Comparison of ENCODE assay signal across 8 mouse cellular contexts in genomic region chr3:86986490-86986889, GRCm38 (mm10). TPM values are rescaled to one million over a fixed set of nuclear protein-coding genes. Genes with fewer than 3 reads are reported as not detected.
DNase-seq lines count a peak whose midpoint lies in the region; ATAC-seq and TF ChIP-seq lines count a peak whose summit lies in the region.

No protein-coding gene starts in this region.

- 0 out of 2 replicates have a peak, but pooled peaks cover 2% of the 10 kb centered on the region for H3K4me1 ChIP-seq in kidney, embryonic 16.5 days (ENCODE audit: insufficient read depth, low read length)
- H3K4me1 ChIP-seq in embryonic facial prominence, embryonic 13.5 days = no peaks in the 10 kb centered on the region
- no peaks in the 10 kb centered on the region for H3K4me1 ChIP-seq in kidney, postnatal 0 days (replicated peaks; ENCODE audit: insufficient read depth, low read length)
- peaks cover 6% of the 10 kb centered on the region for H3K4me1 ChIP-seq in midbrain, embryonic 15.5 days

- H3K9ac ChIP-seq in kidney, embryonic 16.5 days (replicated peaks; ENCODE audit: low read length) = peak overlapping the region; percentile 70
- peak overlapping the region; percentile 73 for H3K9ac ChIP-seq in embryonic facial prominence, embryonic 13.5 days
- H3K9ac ChIP-seq in kidney, postnatal 0 days (ENCODE audit: low read depth, low read length) = peak overlapping the region; percentile 46; the same call in 1 of the 2 replicates
- H3K9ac ChIP-seq in midbrain, embryonic 15.5 days = peak overlapping the region; percentile 29; the same call in 1 of the 2 replicates

- no peaks in the 10 kb centered on the region for H3K9me3 ChIP-seq in kidney, embryonic 16.5 days (ENCODE audit: low read length)
- no peaks in the 10 kb centered on the region for H3K9me3 ChIP-seq in embryonic facial prominence, embryonic 13.5 days
- H3K9me3 ChIP-seq in kidney, postnatal 0 days (replicated peaks; ENCODE audit: low read length) = no peaks in the 10 kb centered on the region
- no peaks in the 10 kb centered on the region for H3K9me3 ChIP-seq in midbrain, embryonic 15.5 days

- ATAC-seq in kidney, embryonic 16.5 days (ENCODE audit: low FRiP score, low TSS enrichment) = peak; percentile 77; the same call in 1 of the 2 replicates
- ATAC-seq in embryonic facial prominence, embryonic 13.5 days (ENCODE audit: insufficient number of reproducible peaks, insufficient read depth, low FRiP score, low TSS enrichment, low read depth) = 0 out of 2 replicates have a peak, but pooled peaks have one; percentile 59
- ATAC-seq in kidney, postnatal 0 days (replicated peaks; ENCODE audit: low FRiP score, low read depth) = no peak
- peak; percentile 50; the same call in 1 of the 2 replicates for ATAC-seq in midbrain, embryonic 15.5 days (replicated peaks)
- ATAC-seq in erythroblast, adult 5-6 weeks (replicated peaks; ENCODE audit: low FRiP score, poor library complexity, severe bottlenecking) = no peak

- peak overlapping the region; percentile 67 for H3K4me2 ChIP-seq in kidney, embryonic 16.5 days (replicated peaks; ENCODE audit: low read depth, low read length)
- peak overlapping the region; percentile 62 for H3K4me2 ChIP-seq in embryonic facial prominence, embryonic 13.5 days
- H3K4me2 ChIP-seq in kidney, postnatal 0 days (ENCODE audit: low read length) = peak overlapping the region; percentile 60
- H3K4me2 ChIP-seq in midbrain, embryonic 15.5 days = peak overlapping the region; percentile 54

- H3K27ac ChIP-seq in kidney, embryonic 16.5 days (ENCODE audit: low read length) = 0 out of 2 replicates have a peak overlapping the region, but pooled peaks have one; percentile 14
- peak overlapping the region; percentile 72 for H3K27ac ChIP-seq in embryonic facial prominence, embryonic 13.5 days
- no peak overlapping the region for H3K27ac ChIP-seq in kidney, postnatal 0 days
- no peak overlapping the region for H3K27ac ChIP-seq in midbrain, embryonic 15.5 days

- peak overlapping the region; percentile 42 for H3K4me3 ChIP-seq in kidney, embryonic 16.5 days (ENCODE audit: low read length)
- peak overlapping the region; percentile 47 for H3K4me3 ChIP-seq in embryonic facial prominence, embryonic 13.5 days
- H3K4me3 ChIP-seq in kidney, postnatal 0 days (replicated peaks; ENCODE audit: low read depth, low read length) = peak overlapping the region; percentile 19; the same call in 1 of the 2 replicates
- peak overlapping the region; percentile 25 for H3K4me3 ChIP-seq in midbrain, embryonic 15.5 days

- no peak for TF ChIP-seq CTCF in kidney, postnatal 0 days (IDR thresholded peaks at IDR 0.05; ENCODE audit: low read depth)

- 20% methylated on average over 12 of the region's 12 CpGs for WGBS in kidney, embryonic 16.5 days
- 14% methylated on average over 12 of the region's 12 CpGs for WGBS in embryonic facial prominence, embryonic 13.5 days
- 15% methylated on average over 12 of the region's 12 CpGs for WGBS in kidney, postnatal 0 days
- 10% methylated on average over 12 of the region's 12 CpGs for WGBS in midbrain, embryonic 15.5 days

- H3K27me3 ChIP-seq in kidney, embryonic 16.5 days (ENCODE audit: insufficient read depth, low read length) = no peaks in the 10 kb centered on the region
- no peaks in the 10 kb centered on the region for H3K27me3 ChIP-seq in embryonic facial prominence, embryonic 13.5 days
- H3K27me3 ChIP-seq in kidney, postnatal 0 days (ENCODE audit: insufficient read depth, low read length) = no peaks in the 10 kb centered on the region
- no peaks in the 10 kb centered on the region for H3K27me3 ChIP-seq in midbrain, embryonic 15.5 days (replicated peaks)

- DNase-seq in kidney, adult 18-20 months = no peak
- DNase-seq in kidney, postnatal 0 days (ENCODE audit: low spot score) = peak; percentile 6
- no peak for DNase-seq in adrenal gland, postnatal 4 days (ENCODE audit: low spot score in 2 of 2)
- DNase-seq in right cerebral cortex, postnatal 25 days = no peak

- no peaks in the 10 kb centered on the region for H3K36me3 ChIP-seq in kidney, embryonic 16.5 days (ENCODE audit: insufficient read depth, low read length)
- no peaks in the 10 kb centered on the region for H3K36me3 ChIP-seq in embryonic facial prominence, embryonic 13.5 days
- no peaks in the 10 kb centered on the region for H3K36me3 ChIP-seq in kidney, postnatal 0 days (ENCODE audit: insufficient read depth, low read length)
- no peaks in the 10 kb centered on the region for H3K36me3 ChIP-seq in midbrain, embryonic 15.5 days (replicated peaks)

RNA-seq across cellular contexts. Expression of gene Cd1d1, which starts 12.8 kb away (rescaled TPM):
- polyA plus RNA-seq in kidney, embryonic 16.5 days (2015; fragmentation: Nextera tagmentation; extraction: Ambion mirVana) = 27.3 and 28.3 TPM in 2 replicates
- polyA plus RNA-seq in embryonic facial prominence, embryonic 13.5 days (2015; fragmentation: Nextera tagmentation; extraction: Ambion mirVana) = 77.4 and 81.4 TPM in 2 replicates
- 15.0 and 16.3 TPM in 2 replicates for polyA plus RNA-seq in kidney, postnatal 0 days (2015; fragmentation: Nextera tagmentation; extraction: Ambion mirVana)
- polyA plus RNA-seq in midbrain, embryonic 15.5 days (2015; fragmentation: Nextera tagmentation; extraction: Ambion mirVana) = 47.7 and 52.9 TPM in 2 replicates
- total RNA-seq in adrenal gland, postnatal 4 days (2021) = 10 to 100 TPM; 74.2 to 87.6 TPM
- 5.6 and 15.0 TPM in 2 replicates for total RNA-seq in erythroblast, adult 5-6 weeks (2015; ENCODE audit: low replicate concordance)
- 0.98 and 4.2 TPM in 2 replicates for total RNA-seq in erythroblast, adult 5-6 weeks (2017; ENCODE audit: low replicate concordance)

Comparison
In these comparisons a context has a peak if more than half of its experiments do, and no peak if none do; other contexts are left out.
1. ATAC-seq: peak in kidney, embryonic 16.5 days (single experiment), embryonic facial prominence, embryonic 13.5 days (single experiment) and midbrain, embryonic 15.5 days (single experiment); none in kidney, postnatal 0 days (single experiment) and erythroblast, adult 5-6 weeks (single experiment).
2. H3K27ac ChIP-seq: peak in kidney, embryonic 16.5 days (single experiment) and embryonic facial prominence, embryonic 13.5 days (single experiment); none in kidney, postnatal 0 days (single experiment) and midbrain, embryonic 15.5 days (single experiment).
3. Peak in every context shown above with its lines, with median percentiles within 50 percentile points of each other: H3K4me2 ChIP-seq, H3K4me3 ChIP-seq and H3K9ac ChIP-seq.